Mouse (Mus musculus): ENCODE results near the gene 4930562C15Rik.

DNA sequence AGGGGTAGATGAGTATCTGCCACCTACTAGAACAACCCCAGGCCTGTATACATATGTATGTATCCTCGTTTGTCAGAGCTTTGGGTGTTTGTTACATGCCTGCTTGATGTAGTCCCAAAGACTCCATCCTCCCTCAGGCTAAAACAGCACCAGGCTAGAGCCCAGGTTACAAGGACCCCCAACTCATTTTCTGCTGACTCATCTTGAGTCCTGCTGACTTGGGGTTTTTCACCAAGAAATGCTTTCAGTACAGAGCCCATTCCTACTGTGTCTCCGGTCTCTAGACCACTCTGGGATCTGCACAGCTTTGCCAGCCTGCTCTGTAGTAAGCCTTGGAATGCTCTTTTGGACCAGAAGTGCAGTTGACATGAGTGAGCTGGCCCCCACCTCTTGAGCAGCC is 81.4 kb downstream of the 4930562C15Rik start:
- no peak for TF ChIP-seq POLR2A (IDR thresholded peaks at IDR 0.05; ENCODE audit: low read depth, low read length)
- no peak for TF ChIP-seq CTCF (conservative IDR thresholded peaks at IDR 0.05; ENCODE audit: insufficient read depth, insufficient read length, low read depth, low read length)

Measured in kidney, adult 2 months (tissue).